ENCODE assay signal across 8 mouse cellular contexts in the genomic region with DNA sequence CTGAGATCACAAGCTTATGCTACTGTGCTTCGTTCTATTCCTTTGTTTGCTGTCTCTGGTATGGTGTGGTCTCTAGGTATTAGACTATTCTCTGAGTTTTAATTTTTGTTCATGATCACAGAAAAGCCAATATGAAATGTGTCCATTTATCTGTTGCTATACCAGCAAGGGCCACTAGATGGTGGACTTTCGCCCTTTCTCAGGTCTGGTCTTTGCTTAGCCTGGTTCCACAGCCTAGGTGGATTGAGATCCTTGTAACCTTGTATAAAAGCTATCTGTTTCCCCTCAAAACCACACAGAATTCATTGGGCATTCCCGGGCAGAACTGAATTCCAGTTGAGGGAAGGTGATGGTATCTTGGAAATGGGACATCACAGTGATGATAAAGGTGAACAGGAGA. TPM values are rescaled to one million over a fixed set of nuclear protein-coding genes. Genes with fewer than 3 reads are reported as not detected.
DNase-seq lines count a peak whose midpoint lies in the region; ATAC-seq and TF ChIP-seq lines count a peak whose summit lies in the region.

No protein-coding gene starts in this region.

- peak; percentile 86 for TF ChIP-seq CTCF in Patski (IDR thresholded peaks at IDR 0.05)
- TF ChIP-seq CTCF in lung, adult 2 months (IDR thresholded peaks at IDR 0.05; ENCODE audit: insufficient read depth, low read length) = peak; percentile 77

- no peak for ATAC-seq in Patski

- CTCF ChIA-PET in Patski (lab: Charles Lee) = interaction anchor here (0.8 to 2.4 kb wide), 13 partner anchors 9 to 290 kb away, joined by 3 to 12 read pairs (median 5); partner anchors contain the start of gene Tmsb10

- no peaks in the 10 kb centered on the region for H3K4me1 ChIP-seq in lung, adult 2 months (ENCODE audit: control insufficient read depth, insufficient read depth, low read length)

- no peaks in the 10 kb centered on the region for H3K27me3 ChIP-seq in Patski

- peak; percentile 74 for DNase-seq in CD4-positive helper T cell, adult 2 months (ENCODE audit: low read depth, low spot score)
- DNase-seq in Patski (ENCODE audit: low read depth, low spot score) = no peak
- DNase-seq in cerebellum, postnatal 10 days = peak; percentile 81 to 88
- peak; percentile 9 to 27 for DNase-seq in gastrocnemius, adult 8-10 months (ENCODE audit: low spot score in 2 of 2)
- DNase-seq in kidney, postnatal 10 days = peak; percentile 82
- DNase-seq in lung, adult 2 months = peak; percentile 61
- peak; percentile 46 for DNase-seq in ovary, postnatal 10 days (ENCODE audit: low spot score)
- DNase-seq in thymus, postnatal 4 days = peak; percentile 76

- POLR2A ChIA-PET in Patski (lab: Charles Lee) = no interaction called here

- no peak overlapping the region for H3K4me3 ChIP-seq in lung, adult 2 months (replicated peaks; ENCODE audit: extremely low read depth, low read depth, low read length)

- in situ Hi-C loops in Patski (cut with MboI; ENCODE audit: low pct_unique_long_range_greater_than_20kb) = loop anchor here (5.0 kb wide), 3 partner anchors 77 to 287 kb away; no protein-coding TSS in a partner anchor

- 5% methylated on average over 3 of the region's 3 CpGs for WGBS in lung, adult 2 months

- no peak for TF ChIP-seq POLR2A in lung, adult 2 months (IDR thresholded peaks at IDR 0.05; ENCODE audit: borderline replicate concordance, extremely low read depth, low read depth, low read length)

RNA-seq across cellular contexts. Expression of gene Tmsb10, which starts 18.1 kb away (rescaled TPM):
- 350 TPM for polyA plus RNA-seq in Patski (2021)
- 10 to 100 TPM; 16.2 to 39.9 (median 26.6) TPM for total RNA-seq in gastrocnemius, adult 8-10 months (2022)
- 76.1 and 85.7 TPM in 2 replicates for polyA plus RNA-seq in lung, adult 2 months (2012; rRNA removed)

RNA-seq across cellular contexts. Expression of gene Kcmf1, which starts 40.7 kb away (rescaled TPM):
- polyA plus RNA-seq in Patski (2021) = 98.3 TPM
- 100 to 1,000 TPM; 181 to 260 (median 210) TPM for total RNA-seq in gastrocnemius, adult 8-10 months (2022)
- polyA plus RNA-seq in lung, adult 2 months (2012; rRNA removed) = 108 and 150 TPM in 2 replicates
